Mouse (Mus musculus): Measurements from ENCODE around the gene Sult2a8. TPM values are rescaled to one million over a fixed set of nuclear protein-coding genes. Genes with fewer than 3 reads are reported as not detected.
"Not testable (repeated sequence)": the region's sequence is repeated elsewhere in the genome, so short reads cannot be mapped to it uniquely, and the experiment has no call there.

Gene Sult2a8
- not detected for total RNA-seq (2021)

DNA sequence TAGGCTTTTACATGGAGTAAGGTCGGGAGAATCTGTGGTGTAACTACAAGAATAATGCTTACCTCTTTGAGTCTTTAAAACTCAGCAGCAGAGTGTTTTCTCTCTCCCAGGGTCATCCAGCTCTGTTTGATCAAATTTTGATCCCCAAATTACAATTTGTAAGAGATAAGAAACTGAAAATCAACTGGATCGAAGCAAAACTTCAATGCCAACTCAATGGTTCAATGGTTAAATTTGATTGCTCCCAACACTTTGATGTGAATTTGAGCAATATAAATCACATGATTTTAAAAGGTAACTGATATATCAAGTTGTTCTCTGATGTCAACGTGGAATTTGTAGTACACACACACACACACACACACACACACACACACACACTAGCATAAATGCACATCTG is at the start of gene Sult2a8:
TSS of gene Sult2a8 (minus strand) at position 236 of the 400 bp plus-strand sequence.
- intact Hi-C loops (cut with DNase I), result no loop called here
- DNase-seq, result no peak

GRCm38 (mm10) chr7:14494130-14494529 is 47.6 kb upstream of the Sult2a8 start, which contains the start of gene Sult2a7:
TSS of gene Sult2a7 (minus strand) at chr7:14494230.
- intact Hi-C loops (cut with DNase I), result no loop called here
- no peak for DNase-seq

GRCm38 (mm10) chr7:14492886-14493285 is 46.3 kb upstream of the Sult2a8 start:
- intact Hi-C loops (cut with DNase I), result no loop called here

GRCm38 (mm10) chr7:14439581-14439980 is 7.0 kb downstream of the Sult2a8 start:
- DNase-seq, result no peak
- intact Hi-C loops (cut with DNase I), result no loop called here

More at GRCm38 (mm10) chr7:14492886-14493285, 46.3 kb upstream of the Sult2a8 start:
- no peak for DNase-seq

GRCm38 (mm10) chr7:14438484-14438883 is 8.1 kb downstream of the Sult2a8 start:
- intact Hi-C loops (cut with DNase I), result no loop called here

DNA sequence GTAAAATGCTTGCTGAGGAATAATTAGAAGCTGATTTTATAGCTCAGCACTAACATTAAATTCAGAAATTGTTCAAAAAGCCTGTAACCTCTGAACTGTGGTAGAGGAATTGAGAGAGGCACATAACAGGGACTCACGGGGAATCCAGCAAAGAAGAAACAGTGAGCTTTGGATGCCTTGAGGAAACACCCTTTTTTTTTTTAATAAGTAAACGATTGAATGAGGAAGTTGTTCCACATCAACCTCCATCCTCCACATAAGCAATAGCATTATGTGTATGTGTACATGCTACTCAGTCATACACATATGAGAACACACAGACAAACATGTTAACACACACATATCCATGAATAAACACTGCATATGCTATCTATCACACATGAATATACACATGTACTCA is 8.5 kb downstream of the Sult2a8 start:
- intact Hi-C loops (cut with DNase I), result no loop called here
- no peak for DNase-seq

More at GRCm38 (mm10) chr7:14438484-14438883, 8.1 kb downstream of the Sult2a8 start:
- DNase-seq, result no peak

DNA sequence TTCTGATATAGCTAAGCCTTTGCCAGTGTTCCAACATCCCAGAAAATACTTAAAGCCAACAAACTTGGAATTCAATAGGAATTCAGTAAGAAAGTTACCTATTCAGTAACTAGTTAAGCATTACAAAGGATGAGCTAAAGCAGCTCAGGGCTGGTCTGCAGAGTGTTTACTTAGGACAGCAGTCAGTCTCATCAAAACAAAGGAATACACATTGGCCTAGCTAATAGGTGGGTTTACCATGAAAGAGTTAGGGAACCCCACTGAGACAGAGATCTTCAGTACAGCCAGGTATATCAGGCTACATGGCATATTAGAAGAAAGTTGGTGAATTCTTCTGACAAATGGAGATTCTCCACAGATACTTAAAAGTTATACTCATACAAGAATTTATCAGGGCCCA is 47.2 kb downstream of the Sult2a8 start:
- intact Hi-C loops (cut with DNase I); DNase-seq: not testable (repeated sequence)

DNA sequence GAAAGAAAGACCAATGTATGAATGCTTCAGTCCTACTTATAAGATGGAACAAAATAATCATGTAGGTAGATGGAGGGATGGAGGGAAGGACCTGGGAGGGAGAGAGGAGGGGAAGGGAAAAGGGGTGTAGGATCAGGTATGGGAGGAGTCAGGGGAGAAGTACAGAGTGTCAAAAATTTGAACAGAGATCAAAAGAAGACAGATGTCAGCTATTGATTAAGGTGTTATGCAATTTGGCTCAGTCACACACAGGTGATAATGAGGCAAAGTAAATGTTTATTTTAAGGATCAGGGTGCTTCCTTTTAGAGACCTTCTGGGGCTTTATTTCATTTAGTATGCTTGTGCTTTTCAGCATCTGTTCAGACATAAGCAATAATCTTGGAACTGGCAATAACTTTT is 50.1 kb downstream of the Sult2a8 start:
- DNase-seq, result no peak
- intact Hi-C loops (cut with DNase I), result no loop called here

Other genes with a start within 250 kb of the Sult2a8 start
- not detected for gene Sult2a6, start 191.9 kb downstream of the Sult2a8 start, total RNA-seq (2021)
- not detected for gene Obox8, start 113.2 kb downstream of the Sult2a8 start, total RNA-seq (2021)
- not detected for gene Sult2a7, start 47.5 kb upstream of the Sult2a8 start, total RNA-seq (2021)
- under 1 TPM in 1 of 2 experiments, not detected in 1; 0.10 TPM for gene Vmn1r90, start 116.7 kb upstream of the Sult2a8 start, total RNA-seq (2021)
- not detected for gene Obox7, start 212.7 kb upstream of the Sult2a8 start, total RNA-seq (2021)

All from left cerebral cortex, postnatal 4 days (tissue).